ENCODE assay signal across 28 mouse cellular contexts in the genomic region with DNA sequence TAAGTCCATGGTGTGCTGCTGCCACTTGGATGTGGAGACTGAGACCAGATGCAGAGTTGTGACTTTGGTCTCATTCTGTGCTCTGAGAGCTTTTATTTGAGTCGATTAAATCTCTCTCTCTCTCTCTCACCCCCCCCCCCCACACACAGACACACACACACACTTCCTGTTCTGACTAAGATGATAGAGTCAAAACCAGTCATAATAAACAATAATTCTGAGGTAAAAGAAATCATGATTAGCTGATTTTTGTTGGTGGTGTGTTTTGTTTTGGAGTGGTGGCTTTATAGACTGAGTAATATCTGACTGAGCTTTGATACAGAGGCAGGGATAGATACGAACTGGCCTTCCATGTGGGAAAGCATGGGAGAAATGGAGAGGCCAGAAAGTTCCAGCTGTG.
"Had no signal": no experiment of that assay in that cellular context is flagged by ENCODE, and none has a peak within 500 bp of the region (broad histone marks: within the 10 kb centered on the region; RNA-seq: fewer than 3 reads in every experiment).

No protein-coding gene starts in this region.

- H3K4me3 ChIP-seq: embryonic facial prominence, embryonic 10.5 days; embryonic facial prominence, embryonic 12.5 days; embryonic facial prominence, embryonic 13.5 days; embryonic facial prominence, embryonic 15.5 days; erythroblast, embryonic 14.5 days; forebrain, embryonic 10.5 days; forebrain, embryonic 12.5 days; forebrain, embryonic 13.5 days; forebrain, embryonic 15.5 days; gastrocnemius, adult 2 months; heart, adult 2 months had no signal

- H3K9ac ChIP-seq: embryonic facial prominence, embryonic 12.5 days; embryonic facial prominence, embryonic 13.5 days; embryonic facial prominence, embryonic 15.5 days; forebrain, embryonic 12.5 days; forebrain, embryonic 13.5 days; forebrain, embryonic 15.5 days; forebrain, postnatal 0 days had no signal

- DNase-seq: cerebellum, adult 8-10 months; cerebellum, adult 9-10 months; cerebellum, adult 9-11 months; cerebellum, postnatal 10 days; cerebellum, postnatal 14 days; cerebellum, postnatal 25 days; cerebellum, postnatal 36 days; embryo, embryonic 11 days; forebrain, postnatal 0 days; gastrocnemius, adult 2 months; gastrocnemius, postnatal 10 days; gastrocnemius, postnatal 14 days; gastrocnemius, postnatal 25 days; gastrocnemius, postnatal 36 days; heart, adult 11 months; heart, adult 18-20 months; heart, adult 2 months had no signal

- H3K27me3 ChIP-seq: embryonic facial prominence, embryonic 12.5 days; embryonic facial prominence, embryonic 13.5 days; embryonic facial prominence, embryonic 15.5 days; forebrain, embryonic 12.5 days; forebrain, embryonic 13.5 days; forebrain, embryonic 15.5 days had no signal

- H3K9me3 ChIP-seq: embryonic facial prominence, embryonic 10.5 days; embryonic facial prominence, embryonic 12.5 days; embryonic facial prominence, embryonic 13.5 days; embryonic facial prominence, embryonic 15.5 days; forebrain, embryonic 10.5 days; forebrain, embryonic 12.5 days; forebrain, embryonic 13.5 days; forebrain, embryonic 15.5 days had no signal

- H3K4me1 ChIP-seq: embryonic facial prominence, embryonic 10.5 days had no signal

- ATAC-seq: forebrain, embryonic 13.5 days; forebrain, embryonic 14.5 days; forebrain, embryonic 15.5 days; forebrain, embryonic 16.5 days; forebrain, postnatal 0 days had no signal

- H3K36me3 ChIP-seq: embryonic facial prominence, embryonic 10.5 days; embryonic facial prominence, embryonic 12.5 days; embryonic facial prominence, embryonic 13.5 days; embryonic facial prominence, embryonic 15.5 days; forebrain, embryonic 12.5 days; forebrain, embryonic 15.5 days had no signal

- H3K4me2 ChIP-seq: embryonic facial prominence, embryonic 12.5 days; embryonic facial prominence, embryonic 13.5 days; embryonic facial prominence, embryonic 15.5 days; forebrain, embryonic 12.5 days; forebrain, embryonic 13.5 days; forebrain, embryonic 15.5 days had no signal

- H3K27ac ChIP-seq: embryonic facial prominence, embryonic 10.5 days; embryonic facial prominence, embryonic 12.5 days; embryonic facial prominence, embryonic 13.5 days; embryonic facial prominence, embryonic 15.5 days; forebrain, embryonic 10.5 days; forebrain, embryonic 12.5 days; forebrain, embryonic 13.5 days; forebrain, embryonic 15.5 days; gastrocnemius, adult 2 months; heart, adult 2 months had no signal
